Mouse (Mus musculus): ENCODE results near the gene Tac2.

Gene Tac2

GRCm38 (mm10) chr10:127712736-127713135 is 11.5 kb upstream of the Tac2 start:
- in situ Hi-C loops (cut with MboI; ENCODE audit: low pct_unique_long_range_greater_than_20kb in 1 of 2, low sequenced_read_pairs in 2 of 2, unreplicated experiment in 1 of 2) = no loop called here

GRCm38 (mm10) chr10:127721671-127722418 is 2.4 kb upstream of the Tac2 start:
- in situ Hi-C loops (cut with MboI; ENCODE audit: low pct_unique_long_range_greater_than_20kb in 1 of 2, low sequenced_read_pairs in 2 of 2, unreplicated experiment in 1 of 2) = no loop called here

- in situ Hi-C loops (cut with MboI; ENCODE audit: low pct_unique_long_range_greater_than_20kb in 1 of 2, low sequenced_read_pairs in 2 of 2, unreplicated experiment in 1 of 2) = loop anchor here in 1 of 2 experiments (25.0 kb wide), 1 partner anchor 462 kb away; the partner anchor contains the start of genes Gls2 and Rbms2
Measured at GRCm38 (mm10) chr10:127725136-127725535, 858 bp downstream of the Tac2 start.

GRCm38 (mm10) chr10:127728437-127728836 is 4.2 kb downstream of the Tac2 start:
- in situ Hi-C loops (cut with MboI; ENCODE audit: low pct_unique_long_range_greater_than_20kb in 1 of 2, low sequenced_read_pairs in 2 of 2, unreplicated experiment in 1 of 2) = loop anchor here in 1 of 2 experiments (25.0 kb wide), 1 partner anchor 459 kb away; the partner anchor contains the start of genes Gls2 and Rbms2

GRCm38 (mm10) chr10:127730285-127730932 is 6.1 kb downstream of the Tac2 start:
- in situ Hi-C loops (cut with MboI; ENCODE audit: low pct_unique_long_range_greater_than_20kb in 1 of 2, low sequenced_read_pairs in 2 of 2, unreplicated experiment in 1 of 2) = loop anchor here in 1 of 2 experiments (25.0 kb wide), 1 partner anchor 457 kb away; the partner anchor contains the start of genes Gls2 and Rbms2

GRCm38 (mm10) chr10:127730933-127731310 is 6.6 kb downstream of the Tac2 start:
- in situ Hi-C loops (cut with MboI; ENCODE audit: low pct_unique_long_range_greater_than_20kb in 1 of 2, low sequenced_read_pairs in 2 of 2, unreplicated experiment in 1 of 2) = loop anchor here in 1 of 2 experiments (25.0 kb wide), 1 partner anchor 456 kb away; the partner anchor contains the start of genes Gls2 and Rbms2

- in situ Hi-C loops (cut with MboI; ENCODE audit: low pct_unique_long_range_greater_than_20kb in 1 of 2, low sequenced_read_pairs in 2 of 2, unreplicated experiment in 1 of 2) = loop anchor here in 1 of 2 experiments (25.0 kb wide), 1 partner anchor 456 kb away; the partner anchor contains the start of genes Gls2 and Rbms2
Measured at GRCm38 (mm10) chr10:127731397-127731796, 7.1 kb downstream of the Tac2 start.

- in situ Hi-C loops (cut with MboI; ENCODE audit: low pct_unique_long_range_greater_than_20kb in 1 of 2, low sequenced_read_pairs in 2 of 2, unreplicated experiment in 1 of 2) = loop anchor here in 1 of 2 experiments (25.0 kb wide), 1 partner anchor 453 kb away; the partner anchor contains the start of genes Gls2 and Rbms2
Measured at GRCm38 (mm10) chr10:127734434-127734833, 10.2 kb downstream of the Tac2 start.

GRCm38 (mm10) chr10:127736266-127736665 is 12.0 kb downstream of the Tac2 start:
- in situ Hi-C loops (cut with MboI; ENCODE audit: low pct_unique_long_range_greater_than_20kb in 1 of 2, low sequenced_read_pairs in 2 of 2, unreplicated experiment in 1 of 2) = loop anchor here (5.0 to 25.0 kb wide), 2 partner anchors 206 to 451 kb away; partner anchors contain the start of genes Gls2 (in 1 of the 2) and Rbms2 (in 1 of the 2)

- in situ Hi-C loops (cut with MboI; ENCODE audit: low pct_unique_long_range_greater_than_20kb in 1 of 2, low sequenced_read_pairs in 2 of 2, unreplicated experiment in 1 of 2) = loop anchor here (5.0 to 25.0 kb wide), 2 partner anchors 205 to 450 kb away; partner anchors contain the start of genes Gls2 (in 1 of the 2) and Rbms2 (in 1 of the 2)
Measured at GRCm38 (mm10) chr10:127736916-127737315, 12.6 kb downstream of the Tac2 start.

GRCm38 (mm10) chr10:127737552-127737951 is 13.3 kb downstream of the Tac2 start:
- in situ Hi-C loops (cut with MboI; ENCODE audit: low pct_unique_long_range_greater_than_20kb in 1 of 2, low sequenced_read_pairs in 2 of 2, unreplicated experiment in 1 of 2) = loop anchor here (5.0 to 25.0 kb wide), 2 partner anchors 205 to 450 kb away; partner anchors contain the start of genes Gls2 (in 1 of the 2) and Rbms2 (in 1 of the 2)

- in situ Hi-C loops (cut with MboI; ENCODE audit: low pct_unique_long_range_greater_than_20kb in 1 of 2, low sequenced_read_pairs in 2 of 2, unreplicated experiment in 1 of 2) = loop anchor here (5.0 to 25.0 kb wide), 2 partner anchors 204 to 449 kb away; partner anchors contain the start of genes Gls2 (in 1 of the 2) and Rbms2 (in 1 of the 2)
Measured at GRCm38 (mm10) chr10:127738151-127738882, 14.0 kb downstream of the Tac2 start.

- in situ Hi-C loops (cut with MboI; ENCODE audit: low pct_unique_long_range_greater_than_20kb in 1 of 2, low sequenced_read_pairs in 2 of 2, unreplicated experiment in 1 of 2) = loop anchor here (5.0 to 25.0 kb wide), 2 partner anchors 203 to 448 kb away; partner anchors contain the start of genes Gls2 (in 1 of the 2) and Rbms2 (in 1 of the 2)
Measured at GRCm38 (mm10) chr10:127739083-127739660, 14.9 kb downstream of the Tac2 start, which contains the start of gene Zbtb39. Zbtb39 (plus strand) TSS chr10:127739538.

- in situ Hi-C loops (cut with MboI; ENCODE audit: low pct_unique_long_range_greater_than_20kb in 1 of 2, low sequenced_read_pairs in 2 of 2, unreplicated experiment in 1 of 2) = loop anchor here (5.0 to 25.0 kb wide), 4 partner anchors 198 to 448 kb away; partner anchors contain the start of genes Hsd17b6 (in 2 of the 2), Gls2 (in 1 of the 2) and Rbms2 (in 1 of the 2)
Measured at GRCm38 (mm10) chr10:127739661-127740161, 15.4 kb downstream of the Tac2 start.

GRCm38 (mm10) chr10:127744661-127745060 is 20.4 kb downstream of the Tac2 start:
- in situ Hi-C loops (cut with MboI; ENCODE audit: low pct_unique_long_range_greater_than_20kb in 1 of 2, low sequenced_read_pairs in 2 of 2, unreplicated experiment in 1 of 2) = loop anchor here (5.0 to 25.0 kb wide), 3 partner anchors 193 to 443 kb away; partner anchors contain the start of genes Hsd17b6 (in 2 of the 2), Gls2 (in 1 of the 2) and Rbms2 (in 1 of the 2)

GRCm38 (mm10) chr10:127745886-127746285 is 21.6 kb downstream of the Tac2 start:
- in situ Hi-C loops (cut with MboI; ENCODE audit: low pct_unique_long_range_greater_than_20kb in 1 of 2, low sequenced_read_pairs in 2 of 2, unreplicated experiment in 1 of 2) = loop anchor here (10.0 to 25.0 kb wide), 2 partner anchors 259 to 441 kb away; partner anchors contain the start of genes Hsd17b6 (in 2 of the 2), Gls2 (in 1 of the 2) and Rbms2 (in 1 of the 2)

GRCm38 (mm10) chr10:127747254-127747653 is 23.0 kb downstream of the Tac2 start:
- in situ Hi-C loops (cut with MboI; ENCODE audit: low pct_unique_long_range_greater_than_20kb in 1 of 2, low sequenced_read_pairs in 2 of 2, unreplicated experiment in 1 of 2) = loop anchor here (10.0 to 25.0 kb wide), 2 partner anchors 258 to 440 kb away; partner anchors contain the start of genes Hsd17b6 (in 2 of the 2), Gls2 (in 1 of the 2) and Rbms2 (in 1 of the 2)
